Mouse (Mus musculus) midbrain, embryonic 15.5 days (tissue): ENCODE measurements around the gene Gm17359. TPM values are rescaled to one million over a fixed set of nuclear protein-coding genes. Genes with fewer than 3 reads are reported as not detected.
"Not testable (repeated sequence)": the region's sequence is repeated elsewhere in the genome, so short reads cannot be mapped to it uniquely, and the experiment has no call there.

Experiments
- ATAC-seq: fragments of 200-750 bp; cut with Nextera tagmentation; replicated peaks from 2 replicates; pipeline ENCODE4 v1.8.0; 2017; ENCODE audit warnings: moderate TSS enrichment
- H3K27ac ChIP-seq: fragments of 300-500 bp; sonication (generic); 2 replicates; pipeline ENCODE4 v1.5.1; 2015; ENCODE audit warnings: mild to moderate bottlenecking, inconsistent platforms
- H3K27me3 ChIP-seq: fragments of 300-500 bp; sonication (generic); replicated peaks from 2 replicates; pipeline ENCODE4 v1.6.1; 2015; ENCODE audit warnings: inconsistent platforms
- H3K36me3 ChIP-seq: fragments of 300-500 bp; sonication (generic); replicated peaks from 2 replicates; pipeline ENCODE4 v1.6.1; 2015; ENCODE audit warnings: inconsistent platforms
- H3K4me1 ChIP-seq: fragments of 300-500 bp; sonication (generic); 2 replicates; pipeline ENCODE4 v1.6.1; 2015; ENCODE audit warnings: inconsistent platforms
- H3K4me2 ChIP-seq: fragments of 300-500 bp; sonication (generic); 2 replicates; pipeline ENCODE4 v1.6.1; 2015; ENCODE audit warnings: inconsistent platforms, mild to moderate bottlenecking, moderate library complexity
- H3K4me3 ChIP-seq: fragments of 300-500 bp; sonication (generic); 2 replicates; pipeline ENCODE4 v1.5.1; 2015; ENCODE audit warnings: mild to moderate bottlenecking, inconsistent platforms
- H3K9ac ChIP-seq: fragments of 300-500 bp; sonication (generic); 2 replicates; pipeline ENCODE4 v1.6.1; 2015; ENCODE audit warnings: mild to moderate bottlenecking, inconsistent platforms
- H3K9me3 ChIP-seq: fragments of 300-500 bp; sonication (generic); 2 replicates; pipeline ENCODE4 v1.6.1; 2016; ENCODE audit warnings: inconsistent platforms
- WGBS: fragments of 180-500 bp; shearing (Covaris S2); methylation state at CpG from one replicate; pipeline ENCODE4 v1.1.7; 2015; ENCODE audit warnings: mixed read lengths; 5-methylcytosine and 5-hydroxymethylcytosine counted together
- polyA plus RNA-seq: library from polyadenylated mRNA; unstranded; fragments of >200 nt; fragmentation: Nextera tagmentation; extraction: Ambion mirVana; gene quantifications from 2 replicates; pipeline ENCODE4 v1.2.1, GENCODE M21; 2015

The Gm17359 gene
- polyA plus RNA-seq, 1 experiment from 2014 or later = not detected

DNA sequence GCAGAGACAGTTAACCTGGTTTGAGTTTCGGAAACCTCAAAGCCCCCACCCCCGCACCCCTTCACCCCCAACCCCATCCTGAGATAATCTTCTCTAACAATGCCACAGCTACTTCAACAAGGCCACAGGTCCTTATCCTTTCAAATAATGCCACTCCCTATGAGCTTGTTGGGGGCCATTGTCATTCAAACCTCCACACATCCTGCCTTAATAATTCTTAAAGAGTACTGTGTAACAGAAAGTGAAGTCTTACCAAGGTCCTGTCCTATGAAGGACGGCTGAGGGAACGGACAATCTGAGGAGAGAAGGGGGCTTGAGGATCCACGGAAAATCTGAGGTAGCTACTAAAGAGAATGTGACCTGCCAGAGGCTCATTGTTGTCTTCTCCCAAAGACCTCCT is 98.5 kb downstream of the Gm17359 start:
- H3K9ac ChIP-seq = no peak overlapping the region

DNA sequence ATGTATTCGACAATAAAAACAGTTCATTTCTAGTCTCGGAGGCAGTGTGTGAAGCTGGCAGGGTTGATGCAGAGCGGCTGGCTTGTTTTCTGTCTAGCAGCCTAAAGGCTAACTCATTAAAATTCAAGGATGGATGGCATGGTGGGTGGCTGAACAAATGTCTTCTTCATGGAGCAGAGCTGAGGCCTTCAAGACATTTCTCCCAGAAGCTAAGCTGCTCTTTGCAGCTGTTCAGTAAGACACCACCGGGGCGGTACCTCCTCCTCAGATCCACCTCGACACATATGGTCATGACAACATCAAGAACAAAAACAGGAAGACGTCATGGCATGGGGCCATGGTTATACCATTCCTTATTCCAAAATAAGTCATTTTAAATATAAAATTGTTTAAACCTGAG is 99.7 kb downstream of the Gm17359 start:
- 95% methylated on average over 7 of the region's 7 CpGs for WGBS
- H3K9me3 ChIP-seq = no peaks in the 10 kb centered on the region
- no peaks in the 10 kb centered on the region for H3K27me3 ChIP-seq
- H3K4me3 ChIP-seq = no peak overlapping the region
- ATAC-seq = no peak
- no peak overlapping the region for H3K9ac ChIP-seq
- H3K4me2 ChIP-seq = no peak overlapping the region
- no peaks in the 10 kb centered on the region; the same call in 1 of the 2 replicates for H3K4me1 ChIP-seq
- no peaks in the 10 kb centered on the region for H3K36me3 ChIP-seq
- no peak overlapping the region for H3K27ac ChIP-seq

More for the DNA sequence above, 98.5 kb downstream of the Gm17359 start:
- H3K4me2 ChIP-seq = no peak overlapping the region
- no peaks in the 10 kb centered on the region for H3K9me3 ChIP-seq
- no peaks in the 10 kb centered on the region for H3K36me3 ChIP-seq
- no peaks in the 10 kb centered on the region for H3K27me3 ChIP-seq
- H3K4me3 ChIP-seq = no peak overlapping the region
- H3K4me1 ChIP-seq = no peaks in the 10 kb centered on the region
- WGBS = 29% methylated on average over 5 of the region's 5 CpGs
- H3K27ac ChIP-seq = no peak overlapping the region
- no peak for ATAC-seq

DNA sequence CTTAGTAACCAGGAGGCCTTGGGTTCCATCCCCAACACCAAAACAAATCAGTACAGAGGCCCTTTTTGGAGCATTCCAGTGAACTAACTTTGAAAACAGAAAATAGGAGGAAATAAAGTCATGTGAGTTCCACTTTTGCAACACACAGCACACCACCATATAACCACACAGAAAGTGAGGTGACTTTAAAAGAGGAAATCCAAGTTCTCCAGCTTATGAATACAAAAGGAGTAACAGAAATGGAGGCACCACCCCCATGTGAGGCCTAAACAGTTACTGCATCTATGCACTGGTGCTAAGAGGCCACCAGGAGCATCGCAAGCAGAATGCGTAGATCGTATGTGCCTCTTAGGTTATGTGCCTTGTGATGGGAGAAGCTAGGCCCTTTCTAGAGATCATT is 101.8 kb downstream of the Gm17359 start:
- Histone ChIP-seq H3K27ac (no peak overlapping the region), H3K4me1 (no peaks in the 10 kb centered on the region; the same call in 1 of the 2 replicates), H3K4me3 (no peak overlapping the region), H3K9me3 (no peaks in the 10 kb centered on the region), H3K4me2 (no peak overlapping the region), H3K36me3 (no peaks in the 10 kb centered on the region), H3K27me3 (no peaks in the 10 kb centered on the region), H3K9ac (no peak overlapping the region)
- ATAC-seq = no peak
- 94% methylated on average over 3 of the region's 3 CpGs for WGBS

DNA sequence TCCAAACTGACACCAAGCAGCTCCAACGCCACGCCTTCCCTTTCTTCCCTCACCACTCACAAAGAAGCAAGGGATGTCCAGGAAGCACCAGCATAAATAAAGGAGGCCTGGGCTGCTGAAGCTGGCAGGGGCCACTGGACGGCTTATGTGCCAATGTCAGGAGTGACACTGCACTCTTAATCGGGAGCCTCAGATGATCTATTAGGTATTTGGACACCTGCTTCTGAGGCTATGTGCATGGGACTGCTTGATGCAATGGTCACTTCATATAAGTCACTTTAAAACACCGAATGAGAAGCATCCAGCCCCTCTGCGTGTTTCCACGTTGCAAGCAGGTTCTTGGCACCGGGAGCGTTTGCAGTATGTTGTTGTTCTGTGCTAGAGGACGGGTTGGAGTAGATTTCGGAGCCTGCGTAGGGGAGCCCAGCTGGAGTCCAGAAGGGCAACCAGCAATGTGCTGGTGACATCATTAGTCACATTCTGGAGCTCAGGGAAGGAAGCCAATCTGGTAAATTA is 104.6 kb downstream of the Gm17359 start:
- Histone ChIP-seq H3K4me1 (no peaks in the 10 kb centered on the region; the same call in 1 of the 2 replicates), H3K36me3 (no peaks in the 10 kb centered on the region), H3K9ac (no peak overlapping the region), H3K4me2 (no peak overlapping the region), H3K27ac (no peak overlapping the region), H3K9me3 (no peaks in the 10 kb centered on the region), H3K4me3 (no peak overlapping the region), H3K27me3 (no peaks in the 10 kb centered on the region)
- no peak for ATAC-seq
- 67% methylated on average over 12 of the region's 12 CpGs for WGBS

DNA sequence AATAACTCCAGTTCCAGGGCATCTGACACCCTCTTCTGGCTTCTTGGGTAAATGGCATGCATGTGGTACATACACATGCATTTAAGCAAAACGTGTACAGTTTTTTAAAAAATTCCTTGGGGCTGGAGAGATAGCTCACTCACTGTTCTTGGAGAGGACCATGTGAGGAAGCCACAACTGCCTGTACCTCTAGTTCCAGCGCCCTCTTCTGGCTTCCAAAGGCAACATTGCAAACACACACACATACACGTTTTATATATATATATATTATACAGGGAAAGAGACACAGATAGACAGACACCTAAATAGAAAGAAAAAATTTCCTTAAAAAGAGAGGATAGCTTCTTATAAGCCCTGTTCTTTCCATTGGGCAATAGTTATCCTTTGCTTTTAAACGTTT is 107.4 kb downstream of the Gm17359 start:
- Histone ChIP-seq H3K4me3 (no peak overlapping the region), H3K27ac (no peak overlapping the region), H3K4me1 (no peaks in the 10 kb centered on the region; the same call in 1 of the 2 replicates), H3K36me3 (no peaks in the 10 kb centered on the region), H3K4me2 (no peak overlapping the region), H3K9ac (no peak overlapping the region), H3K27me3 (no peaks in the 10 kb centered on the region), H3K9me3 (no peaks in the 10 kb centered on the region)
- ATAC-seq = no peak
- 67% methylated on average over 4 of the region's 4 CpGs for WGBS

DNA sequence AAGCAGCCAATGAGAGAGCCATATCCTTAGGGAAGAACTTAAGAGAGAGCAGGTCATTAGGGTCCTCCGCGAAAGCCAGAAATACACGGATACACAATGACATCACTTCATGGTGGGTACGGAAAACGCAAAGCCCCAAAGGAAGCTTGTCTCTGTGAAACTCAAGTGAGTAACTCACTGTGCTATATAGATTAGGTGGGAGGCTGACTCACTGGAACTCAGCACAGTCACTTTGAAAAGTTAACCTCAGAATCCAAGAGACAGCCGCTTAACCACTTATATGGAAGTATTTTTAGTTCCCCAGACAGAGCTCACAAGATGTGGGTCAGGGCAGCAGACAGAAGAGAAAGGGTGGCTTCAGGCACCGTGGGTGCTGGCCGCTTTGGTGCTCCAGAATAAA is 108.6 kb downstream of the Gm17359 start:
- no peak for ATAC-seq
- Histone ChIP-seq H3K4me2 (no peak overlapping the region), H3K27ac (no peak overlapping the region), H3K27me3 (no peaks in the 10 kb centered on the region), H3K9me3 (no peaks in the 10 kb centered on the region), H3K9ac (no peak overlapping the region), H3K4me1 (no peaks in the 10 kb centered on the region; the same call in 1 of the 2 replicates), H3K4me3 (no peak overlapping the region), H3K36me3 (no peaks in the 10 kb centered on the region)
- 80% methylated on average over 8 of the region's 8 CpGs for WGBS

DNA sequence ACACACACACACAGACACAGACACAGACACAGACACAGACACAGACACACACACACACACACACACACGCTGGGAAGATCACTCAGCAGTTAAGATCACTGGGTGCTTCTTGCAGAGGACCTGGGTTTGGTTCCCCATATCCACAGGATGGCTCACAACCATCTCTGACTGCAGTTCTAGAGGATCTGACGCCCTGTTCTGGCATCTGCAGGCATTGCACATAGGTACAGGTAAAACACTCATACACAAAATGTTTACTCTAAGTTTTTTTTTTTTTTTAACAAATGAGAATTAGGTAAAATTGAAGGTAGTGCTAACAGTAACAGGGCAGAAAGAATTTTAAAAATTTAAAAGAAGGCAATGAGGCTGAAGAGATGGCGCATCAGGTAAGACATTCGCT is 109.7 kb downstream of the Gm17359 start:
- Histone ChIP-seq H3K9me3 (no peaks in the 10 kb centered on the region), H3K27me3 (no peaks in the 10 kb centered on the region), H3K4me1 (no peaks in the 10 kb centered on the region; the same call in 1 of the 2 replicates), H3K36me3 (no peaks in the 10 kb centered on the region), H3K9ac (no peak overlapping the region), H3K27ac (no peak overlapping the region), H3K4me3 (no peak overlapping the region), H3K4me2 (no peak overlapping the region)
- WGBS = 93% methylated on average over 4 of the region's 4 CpGs
- ATAC-seq = no peak

DNA sequence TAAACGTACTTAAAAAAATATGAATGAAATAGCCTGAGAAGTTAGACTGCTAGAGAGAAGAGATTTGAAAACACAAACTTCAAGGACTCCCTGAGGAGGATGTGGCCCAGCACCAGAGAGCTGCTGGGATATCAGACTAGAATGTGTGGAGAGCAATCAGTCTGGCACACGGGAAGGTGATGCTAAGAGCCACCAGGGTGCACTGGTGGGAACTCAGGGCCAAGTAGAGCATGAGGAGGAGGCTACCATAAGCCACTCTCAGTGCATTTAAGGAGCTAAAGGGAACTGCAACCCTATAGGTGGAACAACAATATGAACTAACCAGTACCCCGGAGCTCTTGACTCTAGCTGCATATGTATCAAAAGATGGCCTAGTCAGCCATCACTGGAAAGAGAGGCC is 110.2 kb downstream of the Gm17359 start:
- H3K9me3 ChIP-seq, H3K9ac ChIP-seq, H3K4me3 ChIP-seq, H3K4me2 ChIP-seq, ATAC-seq, H3K27me3 ChIP-seq, H3K4me1 ChIP-seq, H3K36me3 ChIP-seq, H3K27ac ChIP-seq: not testable (repeated sequence)
- WGBS = 81% methylated on average over 3 of the region's 3 CpGs

DNA sequence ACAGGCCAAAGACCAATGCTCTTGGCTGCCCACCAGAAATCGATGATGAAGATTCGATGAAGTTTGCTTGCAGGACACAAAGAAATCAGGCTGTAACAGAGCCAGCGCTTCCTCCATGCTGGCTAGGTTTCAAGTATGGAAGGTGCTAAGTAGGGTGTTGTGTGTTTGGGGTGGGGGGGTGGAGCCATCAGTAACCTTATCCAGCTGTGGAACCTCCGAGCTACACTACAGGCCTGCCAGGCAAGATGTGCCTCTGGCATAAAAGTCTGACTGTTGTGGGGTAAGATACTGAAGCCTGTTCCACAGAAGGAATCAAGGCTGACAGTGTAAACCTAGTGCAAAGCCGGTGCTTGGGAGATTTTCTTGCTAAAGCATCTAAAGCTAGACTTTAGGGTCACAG is 112.0 kb downstream of the Gm17359 start:
- Histone ChIP-seq H3K9me3 (no peaks in the 10 kb centered on the region), H3K4me3 (no peak overlapping the region), H3K4me1 (no peaks in the 10 kb centered on the region), H3K36me3 (no peaks in the 10 kb centered on the region), H3K27me3 (no peaks in the 10 kb centered on the region), H3K27ac (no peak overlapping the region), H3K9ac (no peak overlapping the region), H3K4me2 (no peak overlapping the region)
- no peak for ATAC-seq
- 89% methylated on average over 5 of the region's 5 CpGs for WGBS

DNA sequence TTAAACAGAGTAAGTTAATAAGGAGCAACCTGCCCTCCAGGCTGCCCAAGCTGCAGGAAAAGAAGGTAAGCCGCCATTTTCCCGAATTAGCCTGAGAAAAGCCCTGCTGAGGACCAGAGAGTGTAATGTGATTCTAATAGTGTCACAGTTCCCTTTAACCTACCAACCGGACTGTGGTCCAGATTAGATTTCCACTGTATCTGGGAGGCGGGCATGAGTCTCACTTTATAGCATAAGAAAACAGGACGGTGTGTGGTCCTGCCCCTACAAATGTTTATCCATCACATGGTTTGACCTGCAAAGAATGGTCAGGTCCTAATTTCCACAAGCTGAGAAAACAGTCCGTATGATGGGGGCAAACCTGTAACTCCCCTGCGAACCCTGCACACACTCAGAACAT is 112.9 kb downstream of the Gm17359 start:
- no peaks in the 10 kb centered on the region for H3K9me3 ChIP-seq
- no peak overlapping the region for H3K4me2 ChIP-seq
- no peaks in the 10 kb centered on the region for H3K4me1 ChIP-seq
- H3K9ac ChIP-seq = no peak overlapping the region
- H3K27ac ChIP-seq = no peak overlapping the region
- no peaks in the 10 kb centered on the region for H3K36me3 ChIP-seq
- ATAC-seq = no peak
- H3K27me3 ChIP-seq = no peaks in the 10 kb centered on the region
- H3K4me3 ChIP-seq = no peak overlapping the region
- 85% methylated on average over 7 of the region's 7 CpGs for WGBS

DNA sequence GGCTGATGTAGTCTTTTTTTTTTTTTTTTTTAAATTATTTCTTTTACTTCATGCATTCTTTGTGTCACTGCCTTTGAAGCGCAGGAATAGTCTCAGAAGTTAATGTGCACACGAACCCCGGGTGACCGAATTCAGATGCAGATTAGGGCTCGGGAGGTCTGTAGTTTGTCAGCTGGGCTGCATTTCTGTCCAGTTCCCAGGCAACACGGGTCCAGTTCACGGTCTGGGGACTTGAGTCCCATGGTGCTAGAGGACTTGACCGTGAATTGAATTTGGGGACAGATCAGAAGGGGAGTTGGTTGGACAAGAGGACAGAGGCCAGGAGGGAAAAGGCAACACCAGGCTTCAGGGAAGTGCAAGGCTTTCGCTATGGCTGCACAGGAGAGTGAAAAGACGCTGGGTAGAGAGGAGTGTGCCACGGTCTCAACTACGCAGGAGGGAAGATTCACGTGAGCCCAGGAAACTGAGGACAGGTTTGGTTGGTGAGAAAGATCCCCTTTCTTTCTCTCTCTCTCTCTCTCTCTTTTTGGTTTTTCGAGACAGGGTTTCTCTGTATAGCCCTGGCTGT is 116.3 kb downstream of the Gm17359 start:
- 0 out of 2 replicates have a peak, but pooled peaks have one; percentile 41 for ATAC-seq
- Histone ChIP-seq H3K9me3 (no peaks in the 10 kb centered on the region), H3K27ac (no peak overlapping the region), H3K9ac (no peak overlapping the region), H3K27me3 (no peaks in the 10 kb centered on the region), H3K4me2 (no peak overlapping the region), H3K4me3 (no peak overlapping the region), H3K4me1 (no peaks in the 10 kb centered on the region), H3K36me3 (no peaks in the 10 kb centered on the region)
- WGBS = 21% methylated on average over 14 of the region's 14 CpGs

DNA sequence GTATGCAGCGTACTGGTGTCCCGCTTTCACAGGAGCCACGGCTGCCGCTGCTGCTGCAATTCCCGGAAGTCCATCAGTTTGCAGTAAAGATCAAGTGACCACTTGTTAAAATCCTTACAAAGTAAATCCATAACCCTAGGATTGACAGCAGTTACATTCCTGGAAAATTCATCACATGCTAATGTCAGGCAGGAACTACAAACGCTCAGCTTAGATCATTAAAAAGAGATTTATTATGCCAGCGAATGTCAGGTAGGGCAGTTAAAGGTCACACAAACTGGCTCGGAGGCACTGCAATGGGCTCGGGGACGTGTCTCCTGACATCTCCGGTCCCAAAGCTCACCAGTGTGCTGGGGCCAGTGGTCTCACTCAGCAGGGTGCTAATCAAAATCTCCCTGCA is 119.3 kb downstream of the Gm17359 start:
- Histone ChIP-seq H3K36me3 (peaks cover 6% of the 10 kb centered on the region; the same call in 1 of the 2 replicates), H3K9me3 (no peaks in the 10 kb centered on the region), H3K4me2 (no peak overlapping the region), H3K27ac (no peak overlapping the region), H3K27me3 (no peaks in the 10 kb centered on the region), H3K4me3 (no peak overlapping the region), H3K9ac (no peak overlapping the region), H3K4me1 (no peaks in the 10 kb centered on the region)
- no peak for ATAC-seq
- 77% methylated on average over 11 of the region's 11 CpGs for WGBS

DNA sequence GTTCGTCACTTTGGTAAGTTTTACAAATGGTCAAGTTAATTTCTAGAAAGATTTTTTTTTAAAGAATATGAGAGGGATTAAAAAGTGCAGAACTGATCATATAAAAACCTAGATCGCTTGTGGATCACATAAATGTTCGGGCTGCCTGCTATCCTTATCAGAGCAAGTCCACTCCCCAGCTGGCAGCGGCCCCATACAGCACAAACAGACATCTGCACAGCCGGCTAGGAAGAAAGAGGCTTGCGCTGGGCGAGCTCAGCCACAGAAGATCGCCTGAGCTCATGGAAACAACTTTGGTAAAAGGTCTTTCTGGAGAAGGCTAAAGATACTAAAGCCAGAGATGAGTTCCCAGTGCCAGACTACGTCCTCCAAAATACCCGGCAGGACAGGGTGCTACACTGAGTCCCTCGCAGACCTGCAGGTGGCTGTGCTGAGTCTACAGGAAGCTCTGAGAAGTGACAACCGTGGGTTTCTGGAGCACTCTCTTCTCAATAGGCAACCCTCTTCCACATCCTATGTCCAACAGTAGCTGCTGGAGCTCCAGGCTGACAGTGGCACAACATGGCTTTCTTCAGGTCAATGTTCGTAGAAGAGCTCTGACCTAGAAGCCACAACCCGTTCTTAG is 122.3 kb downstream of the Gm17359 start:
- Histone ChIP-seq H3K9ac (no peak overlapping the region), H3K27ac (no peak overlapping the region), H3K36me3 (peaks cover 19% of the 10 kb centered on the region; the same call in 1 of the 2 replicates), H3K4me1 (no peaks in the 10 kb centered on the region), H3K27me3 (no peaks in the 10 kb centered on the region), H3K9me3 (no peaks in the 10 kb centered on the region), H3K4me2 (no peak overlapping the region), H3K4me3 (no peak overlapping the region)
- WGBS = 92% methylated on average over 14 of the region's 14 CpGs
- ATAC-seq = no peak
